Mouse (Mus musculus): ENCODE results near the gene Gm7929.
"Not testable (repeated sequence)": the region's sequence is repeated elsewhere in the genome, so short reads cannot be mapped to it uniquely, and the experiment has no call there.

DNA sequence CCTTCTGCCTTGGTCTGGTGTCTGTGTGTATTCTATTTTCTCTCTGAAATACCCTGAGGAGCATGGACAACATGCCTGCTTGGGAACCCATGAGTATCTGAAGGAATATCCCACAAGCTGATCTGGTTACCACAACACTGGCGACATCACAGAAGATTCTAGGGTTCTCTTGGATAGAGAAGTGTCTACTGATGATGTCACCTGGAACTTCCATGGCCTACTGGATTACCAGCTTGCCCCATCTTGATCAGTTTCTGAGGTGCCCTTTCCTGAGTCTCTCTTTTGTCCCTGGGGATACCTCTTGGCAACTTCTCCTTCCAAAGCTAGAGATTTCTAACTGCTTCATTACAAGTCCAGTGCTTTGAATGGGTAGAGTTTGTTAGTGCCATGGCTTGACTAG is at the start of gene Gm7929:
- not testable (repeated sequence) for TF ChIP-seq EP300 (IDR thresholded peaks at IDR 0.05; ENCODE audit: insufficient read depth, low read depth, low read length); CTCF (IDR thresholded peaks at IDR 0.05; ENCODE audit: low read depth, low read length)
